Mouse (Mus musculus): ENCODE measurements around the gene Cldn6. TPM values are rescaled to one million over a fixed set of nuclear protein-coding genes. Genes with fewer than 3 reads are reported as not detected.

Cldn6 gene
- polyA plus RNA-seq, 1 experiment: 0.18 TPM

DNA sequence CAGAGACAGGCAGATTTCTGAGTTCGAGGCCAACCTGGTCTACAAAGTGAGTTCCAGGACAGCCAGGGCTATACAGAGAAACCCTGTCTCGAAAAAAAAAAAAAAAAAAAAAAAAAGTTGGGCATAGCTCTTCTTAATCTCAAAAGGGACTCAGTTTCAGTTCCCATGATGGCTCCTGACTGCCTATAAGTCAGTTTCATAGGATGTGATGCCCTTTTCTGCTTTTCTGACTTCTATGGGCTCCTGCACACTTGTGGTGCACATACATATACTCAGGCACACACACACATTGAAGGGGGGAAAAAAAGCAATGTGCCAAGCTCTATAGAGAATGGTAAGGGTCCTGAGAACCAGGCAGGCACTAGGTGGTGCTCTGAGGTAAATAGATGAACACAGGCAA is 25.7 kb upstream of the Cldn6 start:
- WGBS: 49% methylated on average over 2 of the region's 2 CpGs

GRCm38 (mm10) chr17:23654001-23654400 is 25.0 kb upstream of the Cldn6 start:
- no peaks in the 10 kb centered on the region for H3K36me3 ChIP-seq (ENCODE audit: control insufficient read depth, insufficient read depth, low read length)
- no peaks in the 10 kb centered on the region for H3K4me1 ChIP-seq (ENCODE audit: control insufficient read depth, insufficient read depth, insufficient read length)
- no peak for DNase-seq (ENCODE audit: low read depth in 1 of 2, low spot score in 2 of 2)
- WGBS: 29% methylated on average over 6 of the region's 6 CpGs
- H3K27me3 ChIP-seq (ENCODE audit: control insufficient read depth, insufficient read depth, low read length): no peaks in the 10 kb centered on the region
- TF ChIP-seq CTCF (IDR thresholded peaks at IDR 0.05; ENCODE audit: extremely low read depth, insufficient read depth, insufficient read length, insufficient replicate concordance): no peak
- no peak overlapping the region for H3K27ac ChIP-seq (ENCODE audit: insufficient read depth, low read length)
- H3K4me3 ChIP-seq (ENCODE audit: extremely low read depth, insufficient read depth, insufficient read length): no peak overlapping the region

More for the DNA sequence above, 25.7 kb upstream of the Cldn6 start:
- TF ChIP-seq CTCF (IDR thresholded peaks at IDR 0.05; ENCODE audit: extremely low read depth, insufficient read depth, insufficient read length, insufficient replicate concordance) (no peak), POLR2A (IDR thresholded peaks at IDR 0.05; ENCODE audit: low read depth, low read length) (no peak)
- Histone ChIP-seq H3K4me3 (ENCODE audit: extremely low read depth, insufficient read depth, insufficient read length) (no peak overlapping the region), H3K27me3 (ENCODE audit: control insufficient read depth, insufficient read depth, low read length) (no peaks in the 10 kb centered on the region), H3K36me3 (ENCODE audit: control insufficient read depth, insufficient read depth, low read length) (no peaks in the 10 kb centered on the region), H3K4me1 (ENCODE audit: control insufficient read depth, insufficient read depth, insufficient read length) (no peaks in the 10 kb centered on the region), H3K27ac (ENCODE audit: insufficient read depth, low read length) (no peak overlapping the region)
- no peak for DNase-seq (ENCODE audit: low read depth in 1 of 2, low spot score in 2 of 2)

GRCm38 (mm10) chr17:23654410-23654809 is 24.6 kb upstream of the Cldn6 start:
- no peaks in the 10 kb centered on the region for H3K4me1 ChIP-seq (ENCODE audit: control insufficient read depth, insufficient read depth, insufficient read length)
- no peak overlapping the region for H3K27ac ChIP-seq (ENCODE audit: insufficient read depth, low read length)
- no peaks in the 10 kb centered on the region for H3K36me3 ChIP-seq (ENCODE audit: control insufficient read depth, insufficient read depth, low read length)
- H3K4me3 ChIP-seq (ENCODE audit: extremely low read depth, insufficient read depth, insufficient read length): no peak overlapping the region
- no peak for DNase-seq (ENCODE audit: low read depth in 1 of 2, low spot score in 2 of 2)
- no peaks in the 10 kb centered on the region for H3K27me3 ChIP-seq (ENCODE audit: control insufficient read depth, insufficient read depth, low read length)
- 28% methylated on average over 2 of the region's 2 CpGs for WGBS
- no peak for TF ChIP-seq CTCF (IDR thresholded peaks at IDR 0.05; ENCODE audit: extremely low read depth, insufficient read depth, insufficient read length, insufficient replicate concordance)

- H3K36me3 ChIP-seq (ENCODE audit: control insufficient read depth, insufficient read depth, low read length): no peaks in the 10 kb centered on the region
- WGBS: 69% methylated on average over 3 of the region's 3 CpGs
- H3K4me1 ChIP-seq (ENCODE audit: control insufficient read depth, insufficient read depth, insufficient read length): peaks cover 7% of the 10 kb centered on the region; the same call in 1 of the 2 replicates
- H3K27ac ChIP-seq (ENCODE audit: insufficient read depth, low read length): no peak overlapping the region
- H3K27me3 ChIP-seq (ENCODE audit: control insufficient read depth, insufficient read depth, low read length): peaks cover 3% of the 10 kb centered on the region
- no peak overlapping the region for H3K4me3 ChIP-seq (ENCODE audit: extremely low read depth, insufficient read depth, insufficient read length)
- no peak for DNase-seq (ENCODE audit: low read depth in 1 of 2, low spot score in 2 of 2)
- no peak for TF ChIP-seq POLR2A (IDR thresholded peaks at IDR 0.05; ENCODE audit: low read depth, low read length)
- TF ChIP-seq CTCF (IDR thresholded peaks at IDR 0.05; ENCODE audit: extremely low read depth, insufficient read depth, insufficient read length, insufficient replicate concordance): no peak
Measured at GRCm38 (mm10) chr17:23658450-23658849, 20.6 kb upstream of the Cldn6 start.

GRCm38 (mm10) chr17:23660117-23660875 is 18.8 kb upstream of the Cldn6 start, which contains the start of gene Bicdl2:
Gene Bicdl2 (plus strand): TSS chr17:23660506.
- Histone ChIP-seq H3K4me1 (ENCODE audit: control insufficient read depth, insufficient read depth, insufficient read length) (peaks cover 10% of the 10 kb centered on the region; the same call in 1 of the 2 replicates), H3K27ac (ENCODE audit: insufficient read depth, low read length) (no peak within 1 kb of the TSS), H3K27me3 (ENCODE audit: control insufficient read depth, insufficient read depth, low read length) (peaks cover 3% of the 10 kb centered on the region), H3K4me3 (ENCODE audit: extremely low read depth, insufficient read depth, insufficient read length) (peak within 1 kb of the TSS; percentile 31; the same call in 1 of the 2 replicates), H3K36me3 (ENCODE audit: control insufficient read depth, insufficient read depth, low read length) (no peaks in the 10 kb centered on the region)
- TF ChIP-seq POLR2A (IDR thresholded peaks at IDR 0.05; ENCODE audit: low read depth, low read length) (no peak), CTCF (IDR thresholded peaks at IDR 0.05; ENCODE audit: extremely low read depth, insufficient read depth, insufficient read length, insufficient replicate concordance) (peak; percentile 59)
- peak in 1 of 2 experiments; percentile 46 for DNase-seq (ENCODE audit: low read depth in 1 of 2, low spot score in 2 of 2)
- WGBS: 7% methylated on average over 27 of the region's 27 CpGs

GRCm38 (mm10) chr17:23660876-23661200 is 18.2 kb upstream of the Cldn6 start:
- TF ChIP-seq CTCF (IDR thresholded peaks at IDR 0.05; ENCODE audit: extremely low read depth, insufficient read depth, insufficient read length, insufficient replicate concordance) (no peak), POLR2A (IDR thresholded peaks at IDR 0.05; ENCODE audit: low read depth, low read length) (no peak)
- Histone ChIP-seq H3K4me1 (ENCODE audit: control insufficient read depth, insufficient read depth, insufficient read length) (peaks cover 10% of the 10 kb centered on the region; the same call in 1 of the 2 replicates), H3K27ac (ENCODE audit: insufficient read depth, low read length) (no peak overlapping the region), H3K4me3 (ENCODE audit: extremely low read depth, insufficient read depth, insufficient read length) (no peak overlapping the region), H3K36me3 (ENCODE audit: control insufficient read depth, insufficient read depth, low read length) (no peaks in the 10 kb centered on the region), H3K27me3 (ENCODE audit: control insufficient read depth, insufficient read depth, low read length) (peaks cover 3% of the 10 kb centered on the region)
- no peak for DNase-seq (ENCODE audit: low read depth in 1 of 2, low spot score in 2 of 2)
- WGBS: 4% methylated on average over 14 of the region's 14 CpGs

DNA sequence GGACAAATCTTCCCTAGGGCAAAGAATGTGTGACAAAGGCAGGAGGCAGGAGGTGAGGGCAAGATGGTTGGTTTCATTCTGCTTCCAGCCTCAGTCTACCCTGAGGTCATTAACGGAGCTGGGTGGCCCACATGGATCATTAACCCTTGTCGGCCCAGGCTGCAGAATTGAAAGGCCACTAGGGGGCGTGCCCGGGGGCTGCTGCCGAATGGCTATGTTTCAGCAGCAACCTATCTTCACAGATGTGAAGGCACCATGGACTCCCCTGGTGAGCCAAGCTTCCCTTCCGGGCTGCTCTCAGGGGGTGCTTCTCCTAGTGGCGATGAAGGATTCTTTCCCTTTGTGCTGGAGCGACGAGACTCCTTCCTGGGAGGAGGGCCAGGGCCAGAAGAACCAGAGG is 17.5 kb upstream of the Cldn6 start:
- Histone ChIP-seq H3K4me3 (ENCODE audit: extremely low read depth, insufficient read depth, insufficient read length) (no peak overlapping the region), H3K27ac (ENCODE audit: insufficient read depth, low read length) (no peak overlapping the region), H3K4me1 (ENCODE audit: control insufficient read depth, insufficient read depth, insufficient read length) (peaks cover 10% of the 10 kb centered on the region; the same call in 1 of the 2 replicates), H3K36me3 (ENCODE audit: control insufficient read depth, insufficient read depth, low read length) (no peaks in the 10 kb centered on the region), H3K27me3 (ENCODE audit: control insufficient read depth, insufficient read depth, low read length) (peaks cover 3% of the 10 kb centered on the region)
- TF ChIP-seq POLR2A (IDR thresholded peaks at IDR 0.05; ENCODE audit: low read depth, low read length) (no peak), CTCF (IDR thresholded peaks at IDR 0.05; ENCODE audit: extremely low read depth, insufficient read depth, insufficient read length, insufficient replicate concordance) (peak; percentile 37; the same call in 1 of the 2 replicates)
- WGBS: 15% methylated on average over 9 of the region's 9 CpGs
- DNase-seq (ENCODE audit: low read depth in 1 of 2, low spot score in 2 of 2): no peak

Data from spleen, adult 2 months (tissue).